Mouse (Mus musculus) cerebellum, postnatal 10 days (tissue): ENCODE results near the gene Arhgap22.

ENCODE experiments used
- DNase-seq, 2 experiments: peaks; one replicate each; pipeline ENCODE4 v3.0.0; 2021; ENCODE audit warnings: mixed read lengths in 2 of 2

Arhgap22 gene

GRCm38 (mm10) chr14:33215163-33215562 lies 1.3 kb downstream of the Arhgap22 start:
- DNase-seq: no peak

GRCm38 (mm10) chr14:33216343-33217208 lies 2.8 kb downstream of the Arhgap22 start:
- no peak for DNase-seq

DNA sequence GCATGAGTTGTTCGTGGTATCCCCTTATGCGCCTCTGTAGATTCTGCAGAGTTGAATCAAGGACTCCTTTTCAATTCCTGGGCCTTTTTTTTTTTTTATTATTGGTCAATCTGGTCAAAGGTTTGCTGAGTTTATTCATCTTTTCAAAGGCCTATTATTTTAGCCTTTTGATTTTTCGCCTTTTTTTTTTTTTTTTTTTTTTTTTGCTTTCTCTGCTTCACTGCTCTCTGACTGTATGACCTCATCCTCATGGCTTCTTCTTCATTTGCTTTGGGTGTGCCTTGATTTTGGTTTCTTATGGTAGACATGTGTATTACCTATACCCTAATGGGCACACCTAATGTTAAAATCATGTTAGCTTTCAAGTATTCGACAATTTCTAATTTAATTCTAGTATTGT lies 11.4 kb downstream of the Arhgap22 start:
- no peak for DNase-seq

DNA sequence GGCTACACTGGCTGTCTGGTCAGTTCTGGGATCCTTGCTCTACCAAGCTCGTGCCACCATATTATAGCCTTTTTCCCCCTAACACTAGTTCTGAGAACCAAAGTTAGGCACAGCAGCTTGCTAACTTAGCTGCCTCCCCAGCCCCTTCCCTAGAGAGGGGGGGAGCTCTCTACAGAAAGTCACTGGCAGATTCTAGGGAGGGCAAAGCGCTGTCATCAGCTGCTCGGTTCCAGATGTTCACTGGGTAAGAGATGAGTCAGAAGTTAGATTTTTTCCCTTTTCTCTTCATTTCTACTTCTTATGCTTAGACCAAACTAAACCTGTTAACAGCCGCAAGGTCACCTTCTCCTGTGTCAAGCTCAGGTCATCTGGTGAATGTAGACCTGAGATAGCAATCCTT lies 16.8 kb downstream of the Arhgap22 start:
- no peak for DNase-seq

DNA sequence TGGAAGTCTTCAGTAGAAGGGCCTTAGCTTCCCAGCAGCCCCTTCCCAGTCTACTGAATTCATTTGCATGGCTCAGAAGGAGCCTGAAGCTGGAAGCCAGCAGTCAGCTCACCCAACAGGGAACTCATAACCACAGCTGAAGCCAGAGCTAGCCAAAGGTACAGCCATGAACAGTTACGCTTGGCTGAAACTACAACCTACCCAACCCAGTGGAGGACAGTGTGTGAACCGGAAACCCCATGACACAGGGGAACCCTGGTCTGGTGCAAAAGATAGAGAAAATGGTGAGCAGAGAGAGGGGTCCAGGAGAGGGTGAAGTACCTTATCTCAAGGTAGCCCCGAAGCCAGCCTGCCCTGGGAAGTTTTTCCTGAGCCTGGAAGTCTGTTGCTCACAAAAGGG lies 17.5 kb downstream of the Arhgap22 start:
- no peak for DNase-seq

- peak in 1 of 2 experiments; percentile 31 for DNase-seq
Observed at GRCm38 (mm10) chr14:33232048-33232447, 18.2 kb downstream of the Arhgap22 start.

GRCm38 (mm10) chr14:33235661-33236060 lies 21.8 kb downstream of the Arhgap22 start:
- no peak for DNase-seq

GRCm38 (mm10) chr14:33240400-33240799 lies 26.6 kb downstream of the Arhgap22 start:
- DNase-seq: no peak

DNA sequence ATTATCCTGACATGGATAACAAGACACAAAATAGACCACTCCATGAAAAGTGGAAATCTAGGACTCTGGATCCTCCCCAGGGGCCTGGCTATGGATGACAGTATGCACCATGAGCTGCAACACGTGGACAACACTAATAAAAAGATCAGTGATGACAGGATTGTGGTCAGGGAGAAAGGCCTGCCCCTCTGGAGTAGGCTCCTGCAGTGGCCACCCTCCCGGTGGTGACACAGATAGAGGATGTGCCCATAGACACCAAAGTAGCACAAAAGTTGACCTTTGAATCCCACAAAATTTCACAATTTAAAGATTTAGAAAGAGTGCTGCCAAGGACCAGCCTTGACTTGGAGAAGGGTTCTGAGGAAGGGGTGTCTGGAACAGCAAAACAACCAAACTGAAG lies 29.4 kb downstream of the Arhgap22 start:
- DNase-seq: no peak

DNA sequence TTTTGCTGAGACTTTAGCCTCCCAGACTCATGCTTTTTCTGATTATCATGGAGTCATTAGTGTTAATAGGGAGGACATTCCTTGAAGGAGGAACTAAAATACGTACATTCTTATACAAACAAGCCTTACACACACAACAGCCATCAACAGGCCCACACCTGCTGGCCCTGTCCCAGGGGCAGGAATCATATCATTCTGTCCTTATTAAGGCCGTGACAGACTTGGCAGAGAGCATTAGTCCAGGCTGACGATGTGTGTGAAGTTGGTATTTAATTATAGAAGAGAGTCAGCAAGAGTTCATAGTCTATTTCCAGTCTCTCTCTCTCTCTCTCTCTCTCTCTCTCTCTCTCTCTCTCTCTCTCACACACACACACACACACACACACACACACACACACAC lies 30.7 kb downstream of the Arhgap22 start:
- DNase-seq: no peak

- no peak for DNase-seq
Observed at GRCm38 (mm10) chr14:33244946-33245345, 31.1 kb downstream of the Arhgap22 start.

- peak; percentile 65 to 75 for DNase-seq
Observed at GRCm38 (mm10) chr14:33246476-33246875, 32.6 kb downstream of the Arhgap22 start.

GRCm38 (mm10) chr14:33247623-33248022 lies 33.8 kb downstream of the Arhgap22 start:
- DNase-seq: peak; percentile 32 to 43

GRCm38 (mm10) chr14:33248741-33249140 lies 34.9 kb downstream of the Arhgap22 start:
- DNase-seq: no peak

- DNase-seq: peak; percentile 29 to 52
Observed at GRCm38 (mm10) chr14:33250215-33250939, 36.6 kb downstream of the Arhgap22 start.

GRCm38 (mm10) chr14:33250956-33251745 lies 37.3 kb downstream of the Arhgap22 start:
- DNase-seq: no peak

- DNase-seq: no peak
Observed at GRCm38 (mm10) chr14:33258256-33258655, 44.4 kb downstream of the Arhgap22 start.

- DNase-seq: no peak
Observed at GRCm38 (mm10) chr14:33260131-33260530, 46.3 kb downstream of the Arhgap22 start.

DNA sequence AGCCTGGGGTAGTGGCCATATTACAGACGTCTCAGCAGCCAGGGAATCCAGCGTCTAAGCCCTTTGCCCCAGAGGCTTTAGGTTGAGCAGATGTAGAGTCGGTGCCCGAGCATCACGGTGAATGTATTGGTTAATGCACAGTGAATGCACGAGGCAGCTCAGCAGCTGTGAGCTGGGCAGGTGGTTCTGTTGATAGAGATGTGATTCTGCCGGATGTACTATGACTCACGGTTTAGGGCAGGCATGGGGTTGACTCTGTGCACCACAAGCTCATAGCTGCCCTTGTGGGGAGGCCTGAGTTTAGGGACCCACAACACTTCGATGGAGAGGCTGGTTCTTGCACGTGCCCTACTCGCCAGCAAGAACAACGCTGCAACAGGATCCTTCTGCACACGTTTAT lies 51.0 kb downstream of the Arhgap22 start:
- DNase-seq: no peak

DNA sequence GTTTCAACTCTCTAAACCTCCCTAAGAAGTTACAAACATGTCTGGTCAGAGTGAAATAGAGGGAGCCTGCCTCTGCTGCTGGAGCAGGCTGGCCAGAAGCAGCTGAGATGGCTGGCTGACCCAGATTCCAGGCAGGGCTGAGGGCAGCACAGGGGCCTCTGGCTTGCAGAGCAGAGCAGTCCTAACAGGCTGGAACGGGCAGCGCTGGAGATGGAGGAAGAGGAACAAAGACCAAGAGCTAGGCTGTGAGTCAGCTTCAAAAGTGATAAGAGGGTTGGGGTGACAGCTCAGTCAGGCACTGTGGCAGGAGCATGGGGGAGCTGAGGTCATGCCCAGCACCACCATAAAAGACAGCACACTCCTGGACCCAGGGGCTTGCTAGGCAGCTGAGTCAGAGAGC lies 62.4 kb downstream of the Arhgap22 start:
- no peak for DNase-seq

GRCm38 (mm10) chr14:33278374-33278773 lies 64.5 kb downstream of the Arhgap22 start:
- peak in 1 of 2 experiments; percentile 15 for DNase-seq

- DNase-seq: no peak
Observed at GRCm38 (mm10) chr14:33280921-33281320, 67.1 kb downstream of the Arhgap22 start.

DNA sequence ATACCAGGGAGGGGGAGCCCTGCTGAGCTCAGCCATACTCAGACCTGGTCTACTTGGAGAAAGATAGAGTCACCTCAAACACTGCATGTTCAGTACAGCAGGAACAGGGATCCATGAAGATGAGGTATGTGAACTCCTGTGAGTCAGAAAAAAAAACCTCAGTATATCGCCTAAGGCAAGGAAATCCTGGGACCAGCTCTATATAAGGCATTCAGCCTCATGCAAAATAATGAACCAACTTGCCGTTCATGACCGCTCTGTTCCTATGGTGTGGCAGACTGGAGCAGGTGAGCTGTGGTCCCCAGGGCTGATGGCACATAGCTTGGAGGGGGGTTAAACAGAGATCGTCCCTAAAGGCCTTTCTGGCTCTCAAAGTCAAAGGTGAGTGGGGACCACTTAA lies 68.6 kb downstream of the Arhgap22 start:
- no peak for DNase-seq
